Mouse (Mus musculus): ENCODE measurements around the gene Il31. TPM values are rescaled to one million over a fixed set of nuclear protein-coding genes. Genes with fewer than 3 reads are reported as not detected.

The Il31 gene
- total RNA-seq, 1 experiment, result not detected

DNA sequence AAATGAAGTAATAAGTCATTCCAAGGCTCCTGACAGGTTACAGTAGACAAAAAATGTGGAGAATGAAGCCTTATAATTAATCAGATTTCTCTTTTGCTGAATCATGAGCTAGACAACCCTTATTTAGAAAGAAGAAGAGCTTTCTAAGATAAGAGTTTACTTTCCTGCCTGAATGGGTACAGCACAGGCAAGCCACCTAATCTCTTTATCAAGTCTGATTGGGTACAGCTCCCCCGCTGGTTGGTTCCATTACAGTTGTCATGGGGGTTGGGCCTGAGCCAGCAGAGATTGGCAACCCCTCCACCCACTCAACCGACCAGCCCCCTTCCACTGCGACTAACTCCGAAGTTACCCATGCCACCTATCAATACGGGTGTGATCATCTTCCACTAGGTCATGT lies 27.9 kb downstream of the Il31 start:
- no peak for DNase-seq (ENCODE audit: low read depth, low spot score)
- TF ChIP-seq MAFK (IDR thresholded peaks at IDR 0.05; ENCODE audit: insufficient read depth, low read depth, low read length) (no peak), CHD2 (IDR thresholded peaks at IDR 0.05; ENCODE audit: low read depth, low read length) (no peak), ZNF384 (IDR thresholded peaks at IDR 0.05; ENCODE audit: low read depth, low read length) (no peak), HCFC1 (IDR thresholded peaks at IDR 0.05; ENCODE audit: borderline replicate concordance, insufficient read depth, low read length) (no peak), ZC3H11A (IDR thresholded peaks at IDR 0.05; ENCODE audit: borderline replicate concordance, low read depth, low read length) (no peak)
- no peaks in the 10 kb centered on the region for H3K9me3 ChIP-seq (ENCODE audit: control insufficient read depth, insufficient read depth, low read depth, low read length)
- H3K36me3 ChIP-seq (ENCODE audit: control insufficient read depth, insufficient read depth, low read length, poor library complexity, severe bottlenecking), result no peaks in the 10 kb centered on the region
- in situ Hi-C loops (cut with MboI; ENCODE audit: low sequenced_read_pairs in 2 of 2, unreplicated experiment in 2 of 2), result no loop called here
- no peaks in the 10 kb centered on the region for H3K4me1 ChIP-seq (ENCODE audit: control insufficient read depth in 2 of 2, insufficient read depth in 2 of 2, low read length in 2 of 2, poor library complexity in 1 of 2)
- H3K9ac ChIP-seq (ENCODE audit: insufficient read depth, low read depth, low read length, poor library complexity, severe bottlenecking), result no peak overlapping the region
- H3K27ac ChIP-seq (ENCODE audit: insufficient read depth, low read depth, low read length, poor library complexity, severe bottlenecking), result no peak overlapping the region
- H3K4me3 ChIP-seq (ENCODE audit: insufficient read depth in 1 of 2, low read depth in 1 of 2, low read length in 2 of 2, poor library complexity in 1 of 2, severe bottlenecking in 1 of 2), result no peak overlapping the region

DNA sequence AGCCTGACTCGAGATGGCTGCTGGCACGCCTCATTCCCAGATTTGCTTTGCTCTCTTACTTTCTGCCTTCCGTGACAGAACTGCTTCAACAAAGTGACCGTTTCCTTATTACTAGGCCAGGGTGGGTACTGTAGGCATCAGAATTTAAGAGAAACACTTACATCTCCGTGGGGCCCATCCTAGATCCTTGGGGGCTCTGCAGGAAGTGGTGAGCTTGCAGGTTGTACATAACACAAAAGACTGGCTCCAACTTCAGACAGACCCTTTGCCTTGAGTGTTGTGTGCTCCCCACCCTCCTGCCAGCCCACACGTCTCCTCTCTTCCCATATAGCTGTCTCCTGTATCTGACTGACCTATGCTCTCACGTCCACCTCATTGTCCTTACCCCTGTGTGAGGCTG lies 37.4 kb downstream of the Il31 start:
- Histone ChIP-seq H3K4me3 (ENCODE audit: insufficient read depth in 1 of 2, low read depth in 1 of 2, low read length in 2 of 2, poor library complexity in 1 of 2, severe bottlenecking in 1 of 2) (no peak overlapping the region), H3K4me1 (ENCODE audit: control insufficient read depth in 2 of 2, insufficient read depth in 2 of 2, low read length in 2 of 2, poor library complexity in 1 of 2) (no peaks in the 10 kb centered on the region), H3K27ac (ENCODE audit: insufficient read depth, low read depth, low read length, poor library complexity, severe bottlenecking) (no peak overlapping the region), H3K9me3 (ENCODE audit: control insufficient read depth, insufficient read depth, low read depth, low read length) (no peaks in the 10 kb centered on the region), H3K36me3 (ENCODE audit: control insufficient read depth, insufficient read depth, low read length, poor library complexity, severe bottlenecking) (peaks cover 38% of the 10 kb centered on the region), H3K9ac (ENCODE audit: insufficient read depth, low read depth, low read length, poor library complexity, severe bottlenecking) (no peak overlapping the region)
- in situ Hi-C loops (cut with MboI; ENCODE audit: low sequenced_read_pairs in 2 of 2, unreplicated experiment in 2 of 2), result no loop called here
- DNase-seq (ENCODE audit: low read depth, low spot score), result no peak
- TF ChIP-seq MAFK (IDR thresholded peaks at IDR 0.05; ENCODE audit: insufficient read depth, low read depth, low read length) (no peak), CHD2 (IDR thresholded peaks at IDR 0.05; ENCODE audit: low read depth, low read length) (no peak), ZNF384 (IDR thresholded peaks at IDR 0.05; ENCODE audit: low read depth, low read length) (no peak), ZC3H11A (IDR thresholded peaks at IDR 0.05; ENCODE audit: borderline replicate concordance, low read depth, low read length) (no peak), HCFC1 (IDR thresholded peaks at IDR 0.05; ENCODE audit: borderline replicate concordance, insufficient read depth, low read length) (no peak)

DNA sequence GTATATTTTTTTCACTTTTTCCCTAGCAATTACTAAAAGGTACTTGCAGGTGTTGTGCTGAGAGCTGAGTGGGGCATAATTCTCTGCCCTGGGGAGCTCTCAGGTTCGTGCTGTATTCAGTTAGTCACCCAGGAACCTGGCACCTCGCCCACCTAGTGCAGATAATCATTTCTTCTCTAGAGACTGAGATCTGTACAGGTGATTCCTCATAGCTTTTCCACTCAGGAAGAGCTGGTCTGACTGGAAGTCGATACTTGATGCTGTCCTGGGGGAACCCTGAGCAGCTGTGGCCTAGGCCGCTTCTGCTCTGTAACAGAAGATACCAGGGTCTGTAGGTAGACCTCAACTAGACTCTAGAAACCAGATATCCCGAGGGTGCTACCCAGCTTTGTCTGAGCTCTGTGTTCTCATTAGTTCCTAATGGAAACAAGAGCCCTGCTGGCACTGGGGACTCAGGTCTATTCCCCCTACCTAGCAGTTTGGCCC lies 44.4 kb downstream of the Il31 start:
- DNase-seq (ENCODE audit: low read depth, low spot score), result no peak
- no peaks in the 10 kb centered on the region for H3K9me3 ChIP-seq (ENCODE audit: control insufficient read depth, insufficient read depth, low read depth, low read length)
- in situ Hi-C loops (cut with MboI; ENCODE audit: low sequenced_read_pairs in 2 of 2, unreplicated experiment in 2 of 2), result loop anchor here in 1 of 2 experiments (10.0 kb wide), 1 partner anchor 170 kb away; no protein-coding TSS in a partner anchor
- no peaks in the 10 kb centered on the region for H3K4me1 ChIP-seq (ENCODE audit: control insufficient read depth in 2 of 2, insufficient read depth in 2 of 2, low read length in 2 of 2, poor library complexity in 1 of 2)
- TF ChIP-seq MAFK (IDR thresholded peaks at IDR 0.05; ENCODE audit: insufficient read depth, low read depth, low read length) (no peak), HCFC1 (IDR thresholded peaks at IDR 0.05; ENCODE audit: borderline replicate concordance, insufficient read depth, low read length) (no peak), CHD2 (IDR thresholded peaks at IDR 0.05; ENCODE audit: low read depth, low read length) (no peak), ZC3H11A (IDR thresholded peaks at IDR 0.05; ENCODE audit: borderline replicate concordance, low read depth, low read length) (no peak), ZNF384 (IDR thresholded peaks at IDR 0.05; ENCODE audit: low read depth, low read length) (no peak)
- H3K9ac ChIP-seq (ENCODE audit: insufficient read depth, low read depth, low read length, poor library complexity, severe bottlenecking), result no peak overlapping the region
- peaks cover 18% of the 10 kb centered on the region for H3K36me3 ChIP-seq (ENCODE audit: control insufficient read depth, insufficient read depth, low read length, poor library complexity, severe bottlenecking)
- H3K27ac ChIP-seq (ENCODE audit: insufficient read depth, low read depth, low read length, poor library complexity, severe bottlenecking), result no peak overlapping the region
- no peak overlapping the region for H3K4me3 ChIP-seq (ENCODE audit: insufficient read depth in 1 of 2, low read depth in 1 of 2, low read length in 2 of 2, poor library complexity in 1 of 2, severe bottlenecking in 1 of 2)

GRCm38 (mm10) chr5:123444069-123444468 lies 45.2 kb downstream of the Il31 start:
- H3K4me1 ChIP-seq (ENCODE audit: control insufficient read depth in 2 of 2, insufficient read depth in 2 of 2, low read length in 2 of 2, poor library complexity in 1 of 2), result no peaks in the 10 kb centered on the region
- in situ Hi-C loops (cut with MboI; ENCODE audit: low sequenced_read_pairs in 2 of 2, unreplicated experiment in 2 of 2), result loop anchor here in 1 of 2 experiments (10.0 kb wide), 1 partner anchor 171 kb away; no protein-coding TSS in a partner anchor
- H3K4me3 ChIP-seq (ENCODE audit: insufficient read depth in 1 of 2, low read depth in 1 of 2, low read length in 2 of 2, poor library complexity in 1 of 2, severe bottlenecking in 1 of 2), result no peak overlapping the region
- H3K9ac ChIP-seq (ENCODE audit: insufficient read depth, low read depth, low read length, poor library complexity, severe bottlenecking), result no peak overlapping the region
- H3K36me3 ChIP-seq (ENCODE audit: control insufficient read depth, insufficient read depth, low read length, poor library complexity, severe bottlenecking), result peaks cover 14% of the 10 kb centered on the region; the same call in 1 of the 2 replicates
- no peaks in the 10 kb centered on the region for H3K9me3 ChIP-seq (ENCODE audit: control insufficient read depth, insufficient read depth, low read depth, low read length)
- peak; percentile 63 for DNase-seq (ENCODE audit: low read depth, low spot score)
- no peak overlapping the region for H3K27ac ChIP-seq (ENCODE audit: insufficient read depth, low read depth, low read length, poor library complexity, severe bottlenecking)
- TF ChIP-seq ZC3H11A (IDR thresholded peaks at IDR 0.05; ENCODE audit: borderline replicate concordance, low read depth, low read length) (peak; percentile 61; the same call in 1 of the 2 replicates), CHD2 (IDR thresholded peaks at IDR 0.05; ENCODE audit: low read depth, low read length) (no peak), MAFK (IDR thresholded peaks at IDR 0.05; ENCODE audit: insufficient read depth, low read depth, low read length) (no peak), HCFC1 (IDR thresholded peaks at IDR 0.05; ENCODE audit: borderline replicate concordance, insufficient read depth, low read length) (no peak), ZNF384 (IDR thresholded peaks at IDR 0.05; ENCODE audit: low read depth, low read length) (no peak)
